Mouse (Mus musculus) neural tube, embryonic 14.5 days (tissue): Measurements from ENCODE around the gene Tsr1. TPM values are rescaled to one million over a fixed set of nuclear protein-coding genes. Genes with fewer than 3 reads are reported as not detected.
A peak's percentile ranks its signal among the peaks of the same experiment; 100 is the strongest.

Experiments used
- ATAC-seq: fragments of 200-750 bp; cut with Nextera tagmentation; 2 replicates; pipeline ENCODE4 v1.8.0; 2017; ENCODE audit warnings: low read depth, mild to moderate bottlenecking, moderate TSS enrichment, moderate library complexity
- H3K27ac ChIP-seq: fragments of 300-500 bp; sonication (generic); 2 replicates; pipeline ENCODE4 v1.5.1; 2014; ENCODE audit warnings: low read depth, mild to moderate bottlenecking, control low read depth, low read length, moderate library complexity, mixed read lengths
- H3K27me3 ChIP-seq: fragments of 300-500 bp; sonication (generic); 2 replicates; pipeline ENCODE4 v1.6.1; 2014; ENCODE audit warnings: low read length; ENCODE audit not compliant: control insufficient read depth, insufficient read depth
- H3K36me3 ChIP-seq: fragments of 300-500 bp; sonication (generic); 2 replicates; pipeline ENCODE4 v1.6.1; 2014; ENCODE audit warnings: low read length, mixed read lengths; ENCODE audit not compliant: control insufficient read depth, insufficient read depth
- H3K4me1 ChIP-seq: fragments of 300-500 bp; sonication (generic); 2 replicates; pipeline ENCODE4 v1.6.1; 2014; ENCODE audit warnings: low read length; ENCODE audit not compliant: control insufficient read depth, insufficient read depth
- H3K4me2 ChIP-seq: fragments of 300-500 bp; sonication (generic); 2 replicates; pipeline ENCODE4 v1.6.1; 2014; ENCODE audit warnings: mild to moderate bottlenecking, low read depth, low read length, control low read depth
- H3K4me3 ChIP-seq: fragments of 300-500 bp; sonication (generic); 2 replicates; pipeline ENCODE4 v1.5.1; 2014; ENCODE audit warnings: low read depth, low read length, control low read depth, mixed read lengths
- H3K9ac ChIP-seq: fragments of 300-500 bp; sonication (generic); replicated peaks from 2 replicates; pipeline ENCODE4 v1.6.1; 2014; ENCODE audit warnings: low read depth, mild to moderate bottlenecking, control low read depth, low read length, mixed read lengths
- H3K9me3 ChIP-seq: fragments of 300-500 bp; sonication (generic); 2 replicates; pipeline ENCODE4 v1.6.1; 2016; ENCODE audit warnings: low read length; ENCODE audit not compliant: control insufficient read depth
- WGBS: fragments of 180-500 bp; shearing (Covaris S2); extraction: QIAGEN DNeasy Blood & Tissue Kit; methylation state at CpG from one replicate; pipeline ENCODE4 v1.1.7; 2014; 5-methylcytosine and 5-hydroxymethylcytosine counted together
- polyA plus RNA-seq: library from polyadenylated mRNA; unstranded; fragments of >200 nt; fragmentation: Nextera tagmentation; extraction: Ambion mirVana; gene quantifications from 2 replicates; pipeline ENCODE4 v1.2.1, GENCODE M21; 2014

The Tsr1 gene
- polyA plus RNA-seq, 1 experiment from 2014 or later: 27.9 TPM

- WGBS: 89% methylated on average over 4 of the region's 4 CpGs
- ATAC-seq: no peak
- Histone ChIP-seq H3K9ac (no peak overlapping the region), H3K27ac (no peak overlapping the region), H3K36me3 (peaks cover 45% of the 10 kb centered on the region), H3K4me3 (no peak overlapping the region), H3K4me2 (no peak overlapping the region), H3K27me3 (no peaks in the 10 kb centered on the region), H3K9me3 (no peaks in the 10 kb centered on the region), H3K4me1 (no peaks in the 10 kb centered on the region)
These were observed 12.1 kb downstream of the Tsr1 start for GRCm38 (mm10) chr11:74909978-74910377.

- Histone ChIP-seq H3K27ac (no peak overlapping the region), H3K9ac (no peak overlapping the region), H3K4me1 (no peaks in the 10 kb centered on the region), H3K4me2 (no peak overlapping the region), H3K9me3 (no peaks in the 10 kb centered on the region), H3K27me3 (no peaks in the 10 kb centered on the region), H3K36me3 (peaks cover 20% of the 10 kb centered on the region), H3K4me3 (no peak overlapping the region)
- no peak for ATAC-seq
- 90% methylated on average over 3 of the region's 3 CpGs for WGBS
These were observed 14.6 kb downstream of the Tsr1 start for GRCm38 (mm10) chr11:74912492-74912891.

- ATAC-seq: no peak
- Histone ChIP-seq H3K27ac (no peak overlapping the region), H3K9ac (no peak overlapping the region), H3K27me3 (no peaks in the 10 kb centered on the region), H3K4me2 (no peak overlapping the region), H3K4me1 (no peaks in the 10 kb centered on the region), H3K4me3 (no peak overlapping the region), H3K9me3 (no peaks in the 10 kb centered on the region), H3K36me3 (peaks cover 5% of the 10 kb centered on the region; the same call in 1 of the 2 replicates)
- 84% methylated on average over 6 of the region's 6 CpGs for WGBS
These were observed 21.4 kb downstream of the Tsr1 start for GRCm38 (mm10) chr11:74919249-74919648.

- no peak overlapping the region for H3K4me3 ChIP-seq
These were observed 26.3 kb downstream of the Tsr1 start for GRCm38 (mm10) chr11:74924149-74924548.

GRCm38 (mm10) chr11:74925577-74926387, 27.9 kb downstream of the Tsr1 start, which contains the start of the genes Smg6 and Srr:
Gene Smg6 (plus strand): TSS chr11:74925823.
Gene Srr (minus strand): TSS chr11:74925948.
- Histone ChIP-seq H3K36me3 (no peaks in the 10 kb centered on the region), H3K27me3 (no peaks in the 10 kb centered on the region), H3K4me1 (peaks cover 11% of the 10 kb centered on the region; the same call in 1 of the 2 replicates), H3K27ac (peak within 1 kb of the TSS; percentile 97), H3K9me3 (no peaks in the 10 kb centered on the region), H3K4me2 (peak within 1 kb of the TSS; percentile 67), H3K4me3 (peak within 1 kb of the TSS; percentile 90), H3K9ac (peak within 1 kb of the TSS; percentile 84)
- ATAC-seq: peak; percentile 94
- WGBS: under 1% methylated on average over 77 of the region's 88 CpGs

More at GRCm38 (mm10) chr11:74924149-74924548, 26.3 kb downstream of the Tsr1 start:
- Histone ChIP-seq H3K9me3 (no peaks in the 10 kb centered on the region), H3K9ac (no peak overlapping the region), H3K4me2 (no peak overlapping the region; the same call in 1 of the 2 replicates), H3K27me3 (no peaks in the 10 kb centered on the region), H3K4me1 (peaks cover 11% of the 10 kb centered on the region; the same call in 1 of the 2 replicates), H3K27ac (no peak overlapping the region), H3K36me3 (peaks cover 1% of the 10 kb centered on the region; the same call in 1 of the 2 replicates)
- WGBS: 66% methylated on average over 4 of the region's 4 CpGs
- ATAC-seq: no peak

GRCm38 (mm10) chr11:74926388-74927005, 28.6 kb downstream of the Tsr1 start:
- Histone ChIP-seq H3K9me3 (no peaks in the 10 kb centered on the region), H3K4me2 (peak overlapping the region; percentile 67), H3K4me3 (peak overlapping the region; percentile 90), H3K36me3 (0 out of 2 replicates have a peak, but pooled peaks cover 4% of the 10 kb centered on the region), H3K9ac (peak overlapping the region; percentile 84), H3K4me1 (peaks cover 11% of the 10 kb centered on the region; the same call in 1 of the 2 replicates), H3K27me3 (no peaks in the 10 kb centered on the region), H3K27ac (peak overlapping the region; percentile 97)
- 0 out of 2 replicates have a peak, but pooled peaks have one; percentile 1 for ATAC-seq
- WGBS: 9% methylated on average over 11 of the region's 11 CpGs

- WGBS: 94% methylated on average over 2 of the region's 2 CpGs
- H3K4me2 ChIP-seq: no peak overlapping the region; the same call in 1 of the 2 replicates
These were observed 29.4 kb downstream of the Tsr1 start for GRCm38 (mm10) chr11:74927236-74927725.

GRCm38 (mm10) chr11:74929111-74929510, 31.2 kb downstream of the Tsr1 start:
- no peaks in the 10 kb centered on the region for H3K27me3 ChIP-seq
- H3K36me3 ChIP-seq: peaks cover 12% of the 10 kb centered on the region; the same call in 1 of the 2 replicates
- no peak overlapping the region for H3K4me2 ChIP-seq
- H3K9ac ChIP-seq: no peak overlapping the region
- no peak for ATAC-seq
- H3K4me1 ChIP-seq: peaks cover 11% of the 10 kb centered on the region; the same call in 1 of the 2 replicates
- H3K9me3 ChIP-seq: no peaks in the 10 kb centered on the region
- no peak overlapping the region for H3K4me3 ChIP-seq
- WGBS: 87% methylated on average over 4 of the region's 4 CpGs
- no peak overlapping the region for H3K27ac ChIP-seq

More at GRCm38 (mm10) chr11:74927236-74927725, 29.4 kb downstream of the Tsr1 start:
- Histone ChIP-seq H3K27me3 (no peaks in the 10 kb centered on the region), H3K4me1 (peaks cover 11% of the 10 kb centered on the region; the same call in 1 of the 2 replicates), H3K4me3 (no peak overlapping the region), H3K9me3 (no peaks in the 10 kb centered on the region), H3K9ac (no peak overlapping the region), H3K27ac (no peak overlapping the region), H3K36me3 (0 out of 2 replicates have a peak, but pooled peaks cover 5% of the 10 kb centered on the region)
- ATAC-seq: no peak
